Mouse (Mus musculus) cerebellum, postnatal 14 days (tissue): Measurements from ENCODE around the gene Rec114.

Experiments
- DNase-seq, 2 experiments: peaks; one replicate each; pipeline ENCODE4 v3.0.0; 2021; ENCODE audit warnings: mixed read lengths in 2 of 2

Gene Rec114

DNA sequence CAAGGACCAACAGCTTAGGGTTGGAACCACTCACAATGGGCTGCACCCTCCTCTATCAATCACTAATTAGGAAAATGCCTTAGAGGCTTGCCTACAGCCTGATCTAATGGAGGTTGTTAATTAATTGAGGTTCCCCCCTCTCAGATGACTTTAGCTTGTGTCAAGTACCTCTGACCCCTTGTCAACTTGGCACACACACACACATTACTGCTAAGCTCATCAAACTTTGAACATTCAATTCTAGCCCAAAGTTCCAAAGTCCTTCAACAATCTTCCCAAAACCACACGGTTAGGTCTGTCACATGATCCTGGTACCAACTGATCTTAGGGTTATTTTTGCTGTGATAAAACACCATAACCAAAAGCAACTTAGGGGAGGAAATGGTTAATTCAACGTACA is 26.9 kb downstream of the Rec114 start:
- no peak for DNase-seq

DNA sequence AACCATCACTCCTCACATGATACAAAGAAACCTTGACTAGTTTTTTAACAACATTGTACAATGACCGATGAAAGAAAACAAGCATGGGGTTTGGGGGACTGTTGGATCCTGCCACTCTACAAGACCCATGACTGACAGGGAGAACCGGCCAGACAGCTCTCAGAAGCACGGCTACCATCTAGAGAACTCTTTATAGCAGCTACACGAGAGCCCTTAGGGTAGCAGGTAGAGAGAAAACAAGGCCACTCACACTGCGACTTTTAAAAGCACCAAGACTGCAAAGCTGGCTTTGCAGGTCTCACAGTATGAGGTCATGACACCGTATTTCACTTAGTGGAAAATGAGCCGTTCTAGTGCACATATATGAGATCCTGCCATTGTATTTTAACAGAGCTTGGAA is 33.1 kb downstream of the Rec114 start:
- no peak for DNase-seq

DNA sequence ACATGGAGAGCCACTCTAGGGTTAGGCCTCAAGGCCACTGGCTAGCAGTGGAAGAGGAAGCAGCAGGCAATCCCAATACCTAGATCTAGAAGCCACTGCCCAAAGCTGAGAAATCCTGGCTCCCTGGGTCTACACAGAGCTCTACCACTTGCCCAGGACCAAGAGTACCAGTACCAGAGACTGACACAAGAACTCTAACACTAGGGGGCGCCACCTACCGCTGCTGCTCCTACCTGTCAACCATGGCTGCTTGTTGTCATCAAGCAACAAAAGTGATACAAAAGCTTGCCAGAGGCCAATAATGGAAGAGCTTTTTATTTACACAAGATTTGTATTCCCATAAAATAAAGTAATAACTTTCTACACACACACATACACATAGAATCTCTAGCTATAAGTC is 33.8 kb downstream of the Rec114 start:
- peak; percentile 85 to 91 for DNase-seq

DNA sequence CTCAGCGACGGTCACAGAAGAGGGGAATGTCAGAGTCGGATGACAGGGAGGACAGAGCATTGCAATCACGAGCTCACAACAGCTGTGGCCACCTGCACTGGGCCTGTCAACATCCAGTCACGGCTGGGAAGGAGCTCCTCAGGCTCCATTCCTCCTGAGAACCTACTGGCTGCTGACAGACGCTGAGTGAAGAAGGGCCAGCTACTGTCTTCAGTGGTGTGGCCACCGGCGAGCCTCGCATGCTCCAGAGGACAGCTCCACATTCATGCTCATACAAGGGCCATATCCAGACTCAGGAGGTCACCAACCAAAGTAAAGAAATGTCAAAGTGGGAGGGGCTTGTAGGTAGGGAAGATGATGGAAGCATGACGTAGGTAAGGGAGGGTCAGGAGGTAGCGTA is 36.0 kb downstream of the Rec114 start:
- DNase-seq: no peak

DNA sequence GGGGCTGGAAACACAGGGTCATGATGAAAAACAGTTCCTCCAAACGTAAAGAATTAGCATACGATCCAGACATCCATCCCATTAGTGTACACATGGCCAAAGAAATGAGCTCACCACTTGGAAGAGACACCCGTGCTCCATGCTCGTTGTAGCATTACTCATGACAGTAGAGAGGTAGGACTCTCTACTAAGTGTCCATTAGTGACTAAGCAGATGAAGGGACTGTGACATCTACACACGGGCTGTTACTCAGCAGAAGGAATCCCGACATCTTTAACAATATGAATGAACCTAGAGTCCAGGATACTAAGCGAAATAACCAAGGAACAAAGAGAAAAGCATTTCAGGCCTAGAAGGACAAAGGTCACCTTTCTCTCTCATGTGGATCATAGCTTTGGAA is 37.7 kb downstream of the Rec114 start:
- DNase-seq: no peak

DNA sequence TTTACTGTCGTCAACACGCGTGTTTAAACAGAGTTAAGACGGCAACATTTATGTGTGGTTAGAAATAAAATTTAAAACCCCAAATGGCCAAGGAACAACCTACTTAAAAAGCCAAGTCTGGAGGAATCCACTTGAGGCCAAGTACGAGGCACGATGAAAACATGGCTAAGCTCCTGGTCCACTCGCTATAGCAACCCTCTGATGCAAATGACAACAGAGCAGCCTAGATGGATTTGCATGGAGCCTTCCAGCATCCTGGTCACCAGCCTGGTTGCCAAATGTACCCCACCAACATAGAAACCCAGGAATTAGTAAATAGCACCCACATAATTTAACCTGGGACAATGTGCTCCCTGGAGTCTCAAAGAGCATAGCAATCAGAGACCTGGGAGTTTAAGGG is 40.0 kb downstream of the Rec114 start:
- DNase-seq: no peak

DNA sequence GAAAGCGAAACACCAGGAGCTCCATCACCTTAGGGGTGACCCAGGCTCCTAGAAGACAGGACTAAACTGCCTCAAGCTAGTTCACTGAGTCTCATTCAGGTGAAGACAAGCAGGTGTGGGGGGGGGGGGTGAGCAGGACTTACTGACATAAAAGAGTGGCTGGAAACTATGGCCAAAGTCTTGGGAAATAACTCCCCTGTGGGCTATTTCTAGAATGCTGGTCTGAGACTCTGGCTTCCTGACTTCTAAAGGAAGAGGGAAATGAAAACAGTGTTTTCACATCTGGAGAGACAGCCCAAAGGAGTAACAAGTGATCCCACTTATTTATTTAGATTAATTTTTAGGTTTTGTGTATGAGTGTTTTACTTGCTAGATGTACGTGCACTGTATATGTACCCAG is 42.0 kb downstream of the Rec114 start:
- no peak for DNase-seq

DNA sequence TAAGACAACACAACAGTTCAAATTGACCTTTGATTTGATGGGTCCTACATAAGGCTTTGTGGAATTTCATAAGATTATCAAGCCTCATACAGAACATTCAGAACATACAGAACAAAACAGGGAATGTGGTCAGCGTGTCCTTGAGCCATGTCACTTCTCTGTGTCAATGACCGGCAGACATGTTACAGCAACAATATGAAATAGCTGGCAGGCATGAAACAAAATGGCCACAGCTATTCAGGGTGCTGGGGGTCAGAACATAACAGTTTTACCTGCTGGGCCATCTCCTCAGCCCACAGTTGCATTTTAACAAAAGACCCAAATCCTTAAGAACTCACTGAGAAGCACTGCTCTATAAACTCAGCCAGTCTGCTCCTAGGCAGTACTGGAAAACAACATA is 45.3 kb downstream of the Rec114 start:
- DNase-seq: no peak

DNA sequence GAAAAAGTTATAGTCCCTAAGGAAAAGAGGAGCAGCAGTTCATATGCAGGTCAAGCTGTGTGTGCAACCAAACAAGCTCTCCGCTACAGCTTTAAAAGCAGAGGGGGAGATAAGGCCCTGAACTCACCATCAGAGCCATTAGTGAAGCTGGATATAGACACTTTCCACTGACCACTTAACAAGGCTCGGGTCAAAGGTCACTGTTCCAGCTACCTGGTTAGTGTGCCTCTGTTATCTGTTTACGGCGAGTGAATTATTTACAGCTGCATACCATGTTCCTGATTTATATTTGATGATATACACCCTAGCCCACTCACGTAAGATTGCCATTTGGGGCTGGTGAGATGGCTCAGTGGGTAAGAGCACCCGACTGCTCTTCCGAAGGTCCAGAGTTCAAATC is 52.3 kb downstream of the Rec114 start:
- DNase-seq: no peak

DNA sequence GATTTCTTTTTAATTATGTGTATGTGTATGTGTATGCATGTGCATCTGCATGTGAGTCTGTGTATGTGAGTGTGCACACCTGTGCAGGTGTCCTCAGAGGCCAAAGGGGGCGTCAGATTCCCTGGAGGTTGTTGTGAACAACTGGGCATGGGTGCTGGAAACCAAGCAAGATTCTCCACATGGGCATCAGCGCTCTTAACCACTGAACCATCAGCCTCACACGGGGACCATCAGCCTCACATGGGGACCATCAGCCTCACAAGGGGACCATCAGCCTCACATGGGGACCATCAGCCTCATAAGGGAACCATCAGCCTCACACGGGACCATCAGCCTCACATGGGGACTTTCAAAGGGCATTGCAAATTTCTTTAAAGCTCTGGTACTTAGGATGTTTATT is 53.1 kb downstream of the Rec114 start:
- no peak for DNase-seq

DNA sequence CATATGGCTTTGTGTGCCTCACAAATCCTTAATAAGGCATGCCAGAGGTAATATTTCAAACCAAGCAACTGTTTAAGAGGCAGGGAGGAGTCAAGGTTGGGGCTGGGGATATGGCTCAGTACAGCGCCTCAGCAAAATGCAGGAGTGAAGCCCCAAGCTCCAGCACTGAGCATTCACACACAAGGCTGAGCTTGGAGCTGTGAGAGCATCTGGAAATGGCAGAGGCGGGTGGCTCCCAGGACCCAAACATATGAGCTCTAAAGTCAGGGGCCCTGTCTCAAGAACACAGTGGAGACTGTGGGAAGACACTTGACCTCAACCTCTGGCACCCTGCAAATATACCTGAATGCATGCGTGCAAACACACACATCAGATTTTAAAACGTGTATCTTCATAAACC is 55.7 kb downstream of the Rec114 start:
- DNase-seq: no peak

DNA sequence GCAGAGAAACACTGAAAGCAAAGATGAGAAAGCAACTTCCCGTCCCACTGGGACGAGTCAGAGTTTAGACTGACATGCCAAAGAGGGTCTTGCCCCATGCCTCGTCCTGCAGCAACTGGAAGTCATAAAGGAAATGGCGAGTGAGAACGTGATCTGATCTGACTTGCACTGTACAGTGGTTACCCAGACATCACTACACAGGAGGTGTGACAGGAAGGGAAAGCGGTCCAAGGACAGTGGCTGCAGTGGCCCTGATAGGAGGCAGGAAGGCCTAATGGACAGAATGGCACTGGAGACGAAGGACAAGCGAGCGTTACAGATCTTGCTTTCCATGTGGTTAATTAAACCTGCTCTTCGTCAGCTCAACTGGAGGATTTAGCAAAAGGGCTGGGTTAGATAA is 58.5 kb downstream of the Rec114 start:
- no peak for DNase-seq

DNA sequence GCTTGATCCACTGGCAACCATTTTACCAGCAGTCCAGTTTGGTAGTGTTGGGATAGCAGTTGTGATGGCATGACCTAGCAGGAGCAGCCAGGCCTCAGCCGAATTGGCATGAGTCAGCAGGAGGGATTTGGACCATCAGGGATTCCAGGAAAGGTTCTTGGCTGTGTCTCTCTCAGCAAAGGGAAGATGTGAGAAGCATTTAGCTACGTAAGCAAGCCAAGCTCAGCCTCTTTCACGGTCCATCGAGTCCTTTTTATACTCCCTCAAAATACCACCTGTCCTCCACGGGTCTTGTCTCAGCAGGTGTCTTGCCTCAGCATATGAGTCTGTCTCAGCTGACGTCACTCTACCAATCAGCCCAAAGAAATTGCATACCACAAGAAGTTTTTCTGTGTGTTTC is 60.4 kb downstream of the Rec114 start:
- DNase-seq: peak; percentile 34 to 42

DNA sequence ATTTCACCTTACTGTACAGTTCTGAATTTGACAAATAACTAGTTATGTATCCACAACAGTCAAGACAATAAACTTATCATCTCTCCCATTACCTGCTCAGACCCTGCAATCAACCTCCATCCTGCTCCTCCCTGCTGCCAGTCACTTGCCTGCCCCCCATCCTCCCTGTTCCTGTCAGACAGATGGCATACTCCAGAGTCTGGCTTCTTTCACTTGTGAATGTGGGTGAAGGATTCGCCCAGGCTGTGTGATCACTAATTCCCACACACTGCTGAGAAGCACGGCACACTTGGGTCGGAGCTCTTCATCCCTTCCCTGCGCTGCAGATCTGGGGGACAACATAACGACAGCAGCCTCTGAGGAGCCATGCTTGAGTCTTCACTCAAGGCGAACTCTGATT is 61.7 kb downstream of the Rec114 start:
- DNase-seq: peak; percentile 31 to 42

DNA sequence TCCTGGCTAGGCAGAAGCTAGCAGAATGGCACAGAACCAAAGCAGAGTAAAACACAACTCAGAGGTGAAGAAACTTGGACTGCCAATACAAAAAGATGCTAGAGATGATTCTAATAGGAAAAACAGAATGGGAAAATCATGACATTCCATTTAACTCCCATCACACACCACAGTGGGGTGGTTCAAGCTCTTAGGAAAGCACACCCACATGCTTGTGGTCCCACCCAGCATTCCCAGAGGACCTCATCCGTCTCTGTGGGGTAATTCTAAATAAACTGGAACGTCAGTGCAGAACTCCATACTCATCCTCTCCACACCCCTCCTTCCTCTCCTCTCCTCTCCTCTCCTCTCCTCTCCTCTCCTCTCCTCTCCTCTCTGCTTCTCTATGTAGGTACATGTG is 62.4 kb downstream of the Rec114 start:
- DNase-seq: no peak

DNA sequence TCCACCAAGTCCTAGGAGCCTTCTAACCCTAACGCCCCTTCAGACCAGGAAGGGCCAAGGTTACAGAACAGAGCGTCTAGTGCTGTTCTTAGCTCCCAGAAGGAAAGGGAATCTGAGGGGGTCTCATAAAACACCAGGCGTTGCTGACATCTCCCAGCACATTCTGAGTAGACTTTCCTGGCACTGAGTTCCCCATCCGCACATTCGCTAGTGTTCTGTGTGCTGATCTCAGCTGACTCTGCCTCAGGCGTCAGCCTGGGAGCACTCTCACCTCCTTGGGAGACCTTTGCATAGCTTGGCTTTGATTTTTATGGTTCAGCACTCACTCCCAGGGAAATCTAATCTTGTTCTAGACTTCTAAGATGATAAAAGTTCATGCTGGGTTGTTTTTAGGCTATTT is 68.4 kb downstream of the Rec114 start:
- no peak for DNase-seq

DNA sequence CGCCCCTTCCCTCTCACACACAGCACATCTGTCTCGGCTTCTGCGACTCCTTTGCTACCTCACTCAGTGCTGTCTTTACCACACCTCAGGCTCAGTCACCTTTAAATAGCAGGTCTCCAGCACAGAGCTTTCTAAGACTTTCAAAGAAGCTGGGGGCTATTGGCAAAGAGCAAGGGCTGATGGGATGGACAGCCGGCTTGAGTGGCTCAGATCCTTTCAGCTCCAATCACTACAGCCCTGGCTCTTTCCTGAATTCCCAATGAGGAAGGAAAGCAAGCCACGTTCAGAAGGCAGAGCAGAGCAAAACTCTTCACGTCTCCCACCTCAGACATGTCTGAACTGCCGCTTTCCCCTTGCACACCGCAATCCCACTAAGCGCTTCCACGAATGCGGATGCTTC is 69.0 kb downstream of the Rec114 start:
- DNase-seq: no peak

DNA sequence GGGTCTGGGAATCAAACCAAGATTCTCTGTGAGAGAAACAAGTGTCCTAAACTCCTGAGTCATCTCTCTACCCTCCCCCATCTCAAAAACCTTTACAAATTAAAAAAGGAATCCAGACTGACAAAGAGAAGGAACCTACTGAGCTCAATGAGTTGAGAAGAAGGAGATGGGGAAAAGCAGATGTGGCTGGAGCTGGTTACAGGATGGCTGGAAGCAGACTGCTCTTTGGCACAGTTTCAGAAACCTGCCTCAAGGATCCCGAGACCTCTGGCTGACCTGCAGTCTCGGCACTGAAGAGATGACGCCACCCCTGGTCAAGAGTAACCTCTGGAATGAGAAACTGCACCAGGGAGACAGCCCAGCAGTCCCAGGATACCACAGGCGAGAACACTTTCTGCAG is 71.3 kb downstream of the Rec114 start:
- no peak for DNase-seq

DNA sequence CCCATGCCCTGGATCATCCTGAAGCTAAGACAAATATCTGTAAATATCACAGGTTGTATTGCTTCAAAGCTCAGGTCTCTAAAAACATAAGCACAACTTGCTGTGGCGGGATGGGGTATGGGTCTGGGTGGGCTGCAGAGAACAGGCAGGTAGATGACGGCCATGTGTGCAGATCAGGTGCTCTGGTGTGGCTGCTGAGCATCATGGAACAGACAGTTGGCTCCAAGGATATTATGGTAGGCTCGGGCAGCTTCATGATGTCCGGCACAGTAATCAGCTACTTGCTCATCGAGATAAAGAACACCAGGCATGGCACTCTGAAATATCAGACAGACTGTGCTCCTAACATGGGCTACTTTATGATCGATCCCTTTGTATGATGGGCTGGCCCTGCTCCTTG is 73.9 kb downstream of the Rec114 start:
- no peak for DNase-seq

DNA sequence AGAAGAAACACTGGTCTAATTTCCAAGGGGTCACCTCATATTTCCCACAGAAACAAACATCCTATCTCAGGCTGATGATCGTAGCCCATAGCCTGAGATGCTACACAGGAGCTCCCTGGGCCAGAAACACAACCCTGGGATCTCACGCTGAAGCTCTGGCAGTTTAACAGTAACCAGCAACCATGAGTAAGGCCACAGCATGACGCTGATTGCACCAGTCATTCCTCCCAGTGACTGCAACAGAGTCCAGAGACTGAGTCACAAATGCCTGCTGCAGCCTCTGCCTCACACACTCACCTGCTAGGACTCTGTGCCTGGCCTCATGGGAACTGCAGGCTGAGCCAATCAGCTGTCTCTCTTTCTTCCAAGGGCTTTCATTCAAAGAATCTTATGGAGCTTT is 74.7 kb downstream of the Rec114 start:
- peak in 1 of 2 experiments; percentile 23 for DNase-seq

DNA sequence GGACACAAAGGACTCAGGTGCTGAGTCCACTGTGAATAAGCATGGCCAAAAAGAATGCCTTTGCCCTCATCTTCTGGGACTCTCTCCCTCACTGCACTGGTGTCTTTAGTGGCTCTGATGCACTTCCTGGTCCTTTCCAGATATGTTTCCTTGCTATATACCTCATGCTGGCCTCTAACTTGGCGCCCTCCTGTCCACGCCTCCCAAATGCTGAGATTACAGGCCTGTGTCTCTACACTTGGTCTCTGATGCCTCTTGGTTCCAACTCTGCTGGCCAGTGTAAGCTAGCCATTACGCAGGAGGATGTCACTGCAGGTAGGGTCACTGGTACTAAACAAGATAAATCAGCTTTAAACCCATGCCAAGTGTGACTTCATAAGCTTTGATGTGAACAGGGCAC is 75.6 kb downstream of the Rec114 start:
- no peak for DNase-seq

DNA sequence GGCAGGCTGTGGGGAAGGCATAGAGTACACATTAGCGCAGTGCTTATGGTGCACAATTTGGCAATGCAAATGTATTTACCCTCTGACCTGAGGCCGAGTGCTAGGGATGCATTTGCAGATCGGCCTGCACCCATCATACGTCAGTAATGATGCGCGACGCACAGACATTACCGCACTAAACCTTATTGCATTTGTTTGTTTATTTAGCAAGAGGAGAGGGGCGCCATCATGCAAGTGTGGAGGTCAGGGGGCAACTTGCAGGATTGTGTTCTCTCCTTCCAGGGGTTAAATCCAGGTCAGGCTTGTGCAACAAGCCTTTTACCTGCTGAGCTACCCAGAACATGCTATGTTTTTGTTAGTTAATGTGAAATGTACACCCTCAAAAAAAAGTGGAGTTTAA is 76.5 kb downstream of the Rec114 start:
- DNase-seq: no peak

DNA sequence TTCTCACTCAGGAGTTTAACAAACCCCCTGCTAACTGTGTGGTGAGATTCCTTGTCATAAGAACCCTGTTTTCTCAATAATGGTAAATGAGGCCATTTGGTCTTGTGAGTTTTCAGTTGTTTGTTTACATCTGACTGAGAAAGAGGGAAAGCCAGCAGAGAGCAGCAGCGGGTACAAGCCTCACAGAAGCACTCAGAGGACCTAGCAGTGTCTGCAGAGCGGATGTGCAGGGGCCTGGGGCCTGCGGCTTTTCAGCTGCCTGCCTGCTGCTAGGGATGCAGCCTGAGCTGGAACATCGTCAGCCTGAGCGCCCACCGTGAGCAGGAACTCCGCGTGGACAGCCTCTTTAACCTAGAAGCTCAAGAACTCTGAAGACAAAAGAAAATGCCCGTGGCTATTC is 77.6 kb downstream of the Rec114 start:
- no peak for DNase-seq

DNA sequence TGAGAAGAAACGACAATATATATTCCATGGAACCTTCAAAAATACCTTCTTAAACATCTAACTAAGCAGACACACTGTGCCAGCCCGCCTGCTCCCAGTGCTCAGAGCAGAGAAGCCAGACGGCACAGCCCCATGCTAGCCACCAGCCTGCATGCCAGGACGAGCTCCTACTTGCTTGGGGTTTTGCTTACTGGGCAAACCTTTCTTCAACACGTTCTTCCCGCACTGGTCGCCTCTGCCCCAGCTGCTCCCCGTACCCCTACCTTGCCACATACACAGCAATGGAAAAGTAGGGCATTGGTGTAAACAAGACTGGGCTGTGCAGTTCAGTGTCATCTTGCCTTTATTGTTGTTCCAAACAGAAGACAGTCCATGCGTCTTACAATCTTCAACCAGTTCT is 78.3 kb downstream of the Rec114 start:
- no peak for DNase-seq

DNA sequence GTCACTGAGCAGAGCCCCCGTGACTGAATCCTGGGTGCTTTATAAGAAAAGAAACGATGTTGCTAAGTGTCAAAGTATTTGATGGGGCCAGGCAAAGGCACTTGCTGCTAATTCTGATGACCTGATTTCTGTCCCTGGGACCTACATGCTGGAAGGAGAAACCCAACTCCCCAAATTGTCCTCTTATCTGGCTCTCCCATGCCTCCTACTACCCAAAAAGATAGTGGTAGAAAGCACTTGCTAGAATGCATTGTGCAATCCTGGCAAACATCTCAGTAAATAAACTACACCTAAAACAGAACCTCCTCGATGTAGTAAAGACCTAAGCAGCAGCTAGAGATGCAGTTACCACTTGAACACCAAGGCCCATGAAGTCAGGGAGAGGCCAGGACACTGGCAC is 81.0 kb downstream of the Rec114 start:
- DNase-seq: no peak

DNA sequence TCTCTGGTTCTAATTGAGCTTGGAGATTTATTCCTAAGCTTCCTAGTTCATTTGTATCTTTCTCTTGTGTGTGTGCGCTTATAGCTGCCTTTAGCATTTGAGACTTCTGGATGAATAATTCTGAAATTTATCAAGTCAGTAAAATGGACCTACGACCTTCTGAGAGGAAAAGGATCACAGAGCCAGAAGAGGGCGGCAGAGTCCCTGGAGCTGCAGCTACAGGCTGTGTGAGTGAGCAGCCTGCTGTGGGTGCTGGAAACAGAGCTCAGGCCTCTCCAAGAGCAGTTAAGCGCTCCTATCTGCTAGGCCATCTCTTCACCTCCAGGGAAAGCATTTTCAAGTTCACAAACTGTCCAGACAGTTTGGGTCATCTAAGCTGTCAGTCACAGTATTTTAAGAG is 81.8 kb downstream of the Rec114 start:
- no peak for DNase-seq
